Mouse (Mus musculus) limb, embryonic 14.5 days (tissue): ENCODE measurements at regions not wholly inside any gene's neighbourhood (a gene's known extent, or its start where the extent isn't known, plus 50 kb on each side); places are given as distances from the start of the nearest gene placed in this dataset.

Source experiments
- ATAC-seq: fragments of 200-750 bp; cut with Nextera tagmentation; 2 replicates; pipeline ENCODE4 v1.8.0; 2017; ENCODE audit warnings: low read depth, moderate number of reproducible peaks, moderate TSS enrichment; ENCODE audit not compliant: low FRiP score
- DNase-seq: peaks from one replicate; pipeline ENCODE4 v3.0.0-alpha.2; 2015; ENCODE audit warnings: low spot score
- H3K27ac ChIP-seq: fragments of 300-500 bp; sonication (generic); replicated peaks from 2 replicates; pipeline ENCODE4 v1.5.1; 2014; ENCODE audit warnings: low read depth, mild to moderate bottlenecking, low read length, moderate library complexity, mixed read lengths
- H3K27me3 ChIP-seq: fragments of 300-500 bp; sonication (generic); 2 replicates; pipeline ENCODE4 v1.6.1; 2014; ENCODE audit warnings: low read length, mixed read lengths; ENCODE audit not compliant: control insufficient read depth, insufficient read depth
- H3K36me3 ChIP-seq: fragments of 300-500 bp; sonication (generic); 2 replicates; pipeline ENCODE4 v1.6.1; 2014; ENCODE audit warnings: mild to moderate bottlenecking, low read length, moderate library complexity, mixed read lengths; ENCODE audit not compliant: control insufficient read depth, insufficient read depth
- H3K4me1 ChIP-seq: fragments of 300-500 bp; sonication (generic); 2 replicates; pipeline ENCODE4 v1.6.1; 2014; ENCODE audit warnings: antibody characterized with exemption, low read length, mixed read lengths; ENCODE audit not compliant: control insufficient read depth, insufficient read depth
- H3K4me2 ChIP-seq: fragments of 300-500 bp; sonication (generic); replicated peaks from 2 replicates; pipeline ENCODE4 v1.6.1; 2014; ENCODE audit warnings: low read depth, mild to moderate bottlenecking, low read length, moderate library complexity; ENCODE audit not compliant: severe bottlenecking
- H3K4me3 ChIP-seq: fragments of 300-500 bp; sonication (generic); replicated peaks from 2 replicates; pipeline ENCODE4 v1.5.1; 2014; ENCODE audit warnings: low read length
- H3K9ac ChIP-seq: fragments of 300-500 bp; sonication (generic); 2 replicates; pipeline ENCODE4 v1.6.1; 2014; ENCODE audit warnings: mild to moderate bottlenecking, low read depth, low read length, moderate library complexity; ENCODE audit not compliant: severe bottlenecking
- H3K9me3 ChIP-seq: fragments of 300-500 bp; sonication (generic); 2 replicates; pipeline ENCODE4 v1.6.1; 2016; ENCODE audit warnings: low read length; ENCODE audit not compliant: control insufficient read depth
- POLR2A ChIP-seq: fragments of 200-500 bp; IDR thresholded peaks from 2 replicates; pipeline ENCODE4 v1.8.0; 2012; ENCODE audit warnings: inconsistent platforms, mild to moderate bottlenecking, moderate library complexity, borderline replicate concordance; ENCODE audit not compliant: insufficient read depth, insufficient read length; ENCODE audit errors: extremely low read depth
- WGBS: fragments of 180-500 bp; shearing (Covaris S2); extraction: QIAGEN DNeasy Blood & Tissue Kit; methylation state at CpG from one replicate; pipeline ENCODE4 v1.1.7; 2014; 5-methylcytosine and 5-hydroxymethylcytosine counted together

GRCm38 (mm10) chr3:31399136-31399535 is 89.0 kb upstream of the Slc7a14 start:
- no peaks in the 10 kb centered on the region for H3K36me3 ChIP-seq
- H3K4me2 ChIP-seq: no peak overlapping the region
- no peak overlapping the region for H3K9ac ChIP-seq
- DNase-seq (no peak), ATAC-seq (no peak)
- no peaks in the 10 kb centered on the region for H3K9me3 ChIP-seq
- no peak overlapping the region for H3K4me3 ChIP-seq
- H3K27ac ChIP-seq: no peak overlapping the region
- no peaks in the 10 kb centered on the region for H3K4me1 ChIP-seq
- TF ChIP-seq POLR2A: no peak
- no peaks in the 10 kb centered on the region for H3K27me3 ChIP-seq
- WGBS: 81% methylated on average over 2 of the region's 2 CpGs

- Histone ChIP-seq H3K36me3 (no peaks in the 10 kb centered on the region), H3K27me3 (no peaks in the 10 kb centered on the region), H3K9me3 (no peaks in the 10 kb centered on the region), H3K4me3 (no peak overlapping the region), H3K9ac (no peak overlapping the region), H3K27ac (no peak overlapping the region), H3K4me1 (no peaks in the 10 kb centered on the region), H3K4me2 (no peak overlapping the region)
- WGBS: 87% methylated on average over 4 of the region's 4 CpGs
- DNase-seq (no peak), ATAC-seq (no peak)
- no peak for TF ChIP-seq POLR2A
Observed at GRCm38 (mm10) chr3:31394533-31394932, 84.4 kb upstream of the Slc7a14 start.

GRCm38 (mm10) chr3:31389955-31390354 is 79.8 kb upstream of the Slc7a14 start:
- WGBS: 64% methylated on average over 2 of the region's 2 CpGs
- Histone ChIP-seq H3K36me3 (no peaks in the 10 kb centered on the region), H3K4me1 (no peaks in the 10 kb centered on the region), H3K27ac (no peak overlapping the region), H3K4me2 (no peak overlapping the region), H3K4me3 (no peak overlapping the region), H3K27me3 (no peaks in the 10 kb centered on the region), H3K9ac (no peak overlapping the region), H3K9me3 (no peaks in the 10 kb centered on the region)
- DNase-seq: no peak
- TF ChIP-seq POLR2A: no peak
- ATAC-seq: no peak

- DNase-seq: no peak
- Histone ChIP-seq H3K36me3 (no peaks in the 10 kb centered on the region), H3K4me1 (no peaks in the 10 kb centered on the region), H3K9me3 (no peaks in the 10 kb centered on the region), H3K27me3 (no peaks in the 10 kb centered on the region), H3K4me3 (no peak overlapping the region), H3K27ac (no peak overlapping the region), H3K9ac (no peak overlapping the region), H3K4me2 (no peak overlapping the region)
- no peak for ATAC-seq
- TF ChIP-seq POLR2A: no peak
- WGBS: 75% methylated on average over 3 of the region's 3 CpGs
Observed at GRCm38 (mm10) chr3:31375678-31376077, 65.5 kb upstream of the Slc7a14 start.

- ATAC-seq (no peak), DNase-seq (no peak)
- Histone ChIP-seq H3K27ac (no peak overlapping the region), H3K9ac (no peak overlapping the region), H3K27me3 (no peaks in the 10 kb centered on the region), H3K4me2 (no peak overlapping the region), H3K4me3 (no peak overlapping the region), H3K36me3 (no peaks in the 10 kb centered on the region), H3K9me3 (no peaks in the 10 kb centered on the region), H3K4me1 (no peaks in the 10 kb centered on the region)
- no peak for TF ChIP-seq POLR2A
Observed at GRCm38 (mm10) chr3:31374061-31374460, 63.9 kb upstream of the Slc7a14 start.

GRCm38 (mm10) chr3:31368259-31368658 is 58.1 kb upstream of the Slc7a14 start:
- Histone ChIP-seq H3K4me1 (no peaks in the 10 kb centered on the region), H3K4me3 (no peak overlapping the region), H3K9me3 (no peaks in the 10 kb centered on the region), H3K27me3 (no peaks in the 10 kb centered on the region), H3K27ac (no peak overlapping the region), H3K36me3 (no peaks in the 10 kb centered on the region), H3K9ac (no peak overlapping the region), H3K4me2 (no peak overlapping the region)
- no peak for DNase-seq
- no peak for ATAC-seq
- WGBS: 73% methylated on average over 2 of the region's 2 CpGs
- TF ChIP-seq POLR2A: no peak
